ENCODE assay signal across 11 mouse cellular contexts in the genomic region with DNA sequence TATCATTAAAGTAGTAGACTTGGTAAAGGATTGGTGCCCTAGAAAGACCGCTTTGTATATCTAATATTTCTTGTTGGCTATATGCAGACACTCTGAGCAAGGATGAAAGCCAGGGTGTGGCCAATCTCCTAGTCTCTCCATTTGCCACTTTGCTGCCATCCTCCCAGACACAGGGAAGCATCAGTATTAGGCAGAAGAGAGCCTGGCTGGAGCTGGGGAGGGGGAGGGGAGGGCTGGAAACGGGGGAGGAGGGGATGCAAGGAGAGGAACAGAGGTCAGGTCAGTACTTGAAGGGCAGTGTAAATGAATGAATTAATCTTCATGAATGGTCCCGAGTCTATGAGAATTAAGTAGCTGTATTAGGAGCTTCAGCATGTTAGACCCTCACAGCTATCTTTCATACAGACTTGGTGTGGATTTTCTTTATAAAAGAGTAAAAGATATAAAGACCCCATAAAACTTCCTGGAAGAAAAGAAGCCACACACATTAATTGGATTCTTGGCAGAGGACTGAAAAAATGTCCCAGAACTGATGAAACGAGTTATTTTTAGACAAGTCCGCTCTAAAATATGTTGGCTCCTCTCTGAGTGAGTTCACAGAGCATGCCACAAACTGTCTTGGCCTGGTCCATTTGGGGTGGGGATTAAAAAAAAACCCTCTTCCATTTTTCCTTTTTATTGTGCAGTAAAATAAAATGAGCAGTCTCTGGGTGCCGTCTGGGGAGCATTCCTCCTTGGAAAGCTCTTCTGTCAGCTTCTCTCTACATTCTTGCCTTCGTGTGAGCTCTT. TPM values are rescaled to one million over a fixed set of nuclear protein-coding genes. Genes with fewer than 3 reads are reported as not detected.
DNase-seq lines count a peak whose midpoint lies in the region; ATAC-seq lines count a peak whose summit lies in the region.
"Had no signal": no experiment of that assay in that cellular context is flagged by ENCODE, and none has a peak within 500 bp of the region (broad histone marks: within the 10 kb centered on the region; RNA-seq: fewer than 3 reads in every experiment).

No protein-coding gene starts in this region.

- peaks cover 5 to 13% of the 10 kb centered on the region in 2 experiments for H3K4me1 ChIP-seq in heart, embryonic 14.5 days (ENCODE audit: control insufficient read depth in 2 of 2, insufficient read depth in 2 of 2, low read length in 2 of 2)

- H3K36me3 ChIP-seq in heart, embryonic 14.5 days (ENCODE audit: control insufficient read depth, insufficient read depth, low read length), result no peaks in the 10 kb centered on the region
- H3K36me3 ChIP-seq: neural tube, embryonic 13.5 days had no signal

- DNase-seq in kidney, adult 9 months, result peak; percentile 38
- DNase-seq in kidney, postnatal 25 days, result no peak
- peak; percentile 69 for DNase-seq in adipocyte (ENCODE audit: low spot score)
- peak; percentile 14 to 19 for DNase-seq in kidney, postnatal 4 days
- no peak for DNase-seq in urinary bladder, adult 18-20 months (ENCODE audit: low spot score in 2 of 2)
- no peak for DNase-seq in right cerebral cortex, postnatal 10 days (ENCODE audit: low spot score in 2 of 2)
- DNase-seq in adrenal gland, postnatal 10 days, result no peak
- DNase-seq: cerebellum, adult 9-10 months; gastrocnemius, postnatal 10 days had no signal

- H3K27ac ChIP-seq in heart, embryonic 14.5 days (replicated peaks in 1 of 2; ENCODE audit: control insufficient read depth in 1 of 2, insufficient read depth in 1 of 2, low read depth in 2 of 2, low read length in 2 of 2), result peak overlapping the region; percentile 34 to 49; a peak in 2 of 4 replicates
- H3K27ac ChIP-seq: neural tube, embryonic 13.5 days had no signal

- no peak for ATAC-seq in heart, embryonic 14.5 days (ENCODE audit: insufficient number of reproducible peaks, insufficient read depth, low FRiP score, low read depth)

- 29% methylated on average over 7 of the region's 7 CpGs for WGBS in heart, embryonic 14.5 days

- H3K9ac ChIP-seq in heart, embryonic 14.5 days (ENCODE audit: low read length), result no peak overlapping the region
- H3K9ac ChIP-seq: neural tube, embryonic 13.5 days had no signal

- H3K4me3 ChIP-seq in heart, embryonic 14.5 days (ENCODE audit: control insufficient read depth in 1 of 2, insufficient read depth in 1 of 2, low read depth in 1 of 2, low read length in 2 of 2), result no peak overlapping the region
- H3K4me3 ChIP-seq: neural tube, embryonic 13.5 days had no signal

- H3K9me3 ChIP-seq in heart, embryonic 14.5 days (ENCODE audit: control insufficient read depth, low read length), result no peaks in the 10 kb centered on the region
- H3K9me3 ChIP-seq: neural tube, embryonic 13.5 days had no signal

- peak overlapping the region; percentile 7 for H3K4me2 ChIP-seq in heart, embryonic 14.5 days (ENCODE audit: low read length)
- H3K4me2 ChIP-seq: neural tube, embryonic 13.5 days had no signal

- no peaks in the 10 kb centered on the region for H3K27me3 ChIP-seq in heart, embryonic 14.5 days (ENCODE audit: control insufficient read depth, insufficient read depth, low read length)
- H3K27me3 ChIP-seq: neural tube, embryonic 13.5 days had no signal

RNA-seq across cellular contexts. Expression of a gene that starts 23.7 kb away (rescaled TPM):
- polyA plus RNA-seq in heart, embryonic 14.5 days (2014; fragmentation: Nextera tagmentation; extraction: Ambion mirVana), result 22.9 and 23.3 TPM in 2 replicates
- total RNA-seq in adrenal gland, postnatal 10 days (2021), result 10 to 100 TPM; 21.4 to 32.6 TPM

Comparison
In these comparisons a context has a peak if more than half of its experiments do, and no peak if none do; other contexts are left out.
1. DNase-seq: peak in kidney, adult 9 months (single experiment), adipocyte (single experiment) and kidney, postnatal 4 days (2 of 2); none in kidney, postnatal 25 days (0 of 2), urinary bladder, adult 18-20 months (0 of 2), right cerebral cortex, postnatal 10 days (0 of 2) and adrenal gland, postnatal 10 days (single experiment).